Mouse (Mus musculus): ENCODE measurements around the gene Gpr132.

- no peak for TF ChIP-seq CTCF (conservative IDR thresholded peaks at IDR 0.05; ENCODE audit: insufficient read depth, insufficient read length, low read depth, low read length)
- no peak for TF ChIP-seq POLR2A (IDR thresholded peaks at IDR 0.05; ENCODE audit: low read depth, low read length)
Observed at GRCm38 (mm10) chr12:112858581-112859336, 9.3 kb downstream of the Gpr132 start.

Measured in kidney, adult 2 months (tissue).